Mouse (Mus musculus) spleen, adult 2 months (tissue): Measurements from ENCODE around the gene Erich2. TPM values are rescaled to one million over a fixed set of nuclear protein-coding genes. Genes with fewer than 3 reads are reported as not detected.

Experiments
- DNase-seq, 2 experiments: peaks; one replicate each; pipeline versions ENCODE4 v3.0.0 to v3.0.0-alpha.2; 2012 to 2021; ENCODE audit warnings: low spot score in 2 of 2, low read depth in 1 of 2
- H3K27ac ChIP-seq: fragments of 200-500 bp; 2 replicates; pipeline ENCODE4 v1.5.1; 2012; ENCODE audit warnings: low read length, inconsistent platforms; ENCODE audit not compliant: insufficient read depth
- H3K27me3 ChIP-seq: fragments of 200-500 bp; 2 replicates; pipeline ENCODE4 v1.6.1; 2012; ENCODE audit warnings: mild to moderate bottlenecking, moderate library complexity, low read length, inconsistent platforms; ENCODE audit not compliant: control insufficient read depth, insufficient read depth
- H3K36me3 ChIP-seq: fragments of 200-500 bp; 2 replicates; pipeline ENCODE4 v1.6.1; 2012; ENCODE audit warnings: mild to moderate bottlenecking, low read length, inconsistent platforms; ENCODE audit not compliant: control insufficient read depth, insufficient read depth
- H3K4me1 ChIP-seq: fragments of 200-500 bp; 2 replicates; pipeline ENCODE4 v1.6.1; 2011; ENCODE audit warnings: inconsistent platforms; ENCODE audit not compliant: control insufficient read depth, insufficient read depth, insufficient read length
- H3K4me3 ChIP-seq: fragments of 200-500 bp; 2 replicates; pipeline ENCODE4 v1.5.1; 2011; ENCODE audit warnings: mild to moderate bottlenecking, inconsistent platforms; ENCODE audit not compliant: insufficient read depth, insufficient read length; ENCODE audit errors: extremely low read depth
- CTCF ChIP-seq: fragments of 200-500 bp; IDR thresholded peaks from 2 replicates; pipeline ENCODE4 v1.5.1; 2011; ENCODE audit warnings: mild to moderate bottlenecking, inconsistent platforms; ENCODE audit not compliant: insufficient read depth, insufficient read length, insufficient replicate concordance; ENCODE audit errors: extremely low read depth
- POLR2A ChIP-seq: fragments of 200-500 bp; IDR thresholded peaks from 2 replicates; pipeline ENCODE4 v1.6.1; 2011; ENCODE audit warnings: low read depth, low read length, inconsistent platforms
- WGBS: fragments of 180-500 bp; shearing (Covaris S2); methylation state at CpG from one replicate; pipeline ENCODE4 v1.1.7; 2018; 5-methylcytosine and 5-hydroxymethylcytosine counted together
- polyA plus RNA-seq: library from polyadenylated mRNA; depleted of rRNA; stranded (reverse); fragments of >200 nt; gene quantifications from 2 replicates; pipeline ENCODE4 v1.2.3, GENCODE M21; 2012; rRNA removed

The Erich2 gene
- polyA plus RNA-seq, 1 experiment: 0.13 TPM

DNA sequence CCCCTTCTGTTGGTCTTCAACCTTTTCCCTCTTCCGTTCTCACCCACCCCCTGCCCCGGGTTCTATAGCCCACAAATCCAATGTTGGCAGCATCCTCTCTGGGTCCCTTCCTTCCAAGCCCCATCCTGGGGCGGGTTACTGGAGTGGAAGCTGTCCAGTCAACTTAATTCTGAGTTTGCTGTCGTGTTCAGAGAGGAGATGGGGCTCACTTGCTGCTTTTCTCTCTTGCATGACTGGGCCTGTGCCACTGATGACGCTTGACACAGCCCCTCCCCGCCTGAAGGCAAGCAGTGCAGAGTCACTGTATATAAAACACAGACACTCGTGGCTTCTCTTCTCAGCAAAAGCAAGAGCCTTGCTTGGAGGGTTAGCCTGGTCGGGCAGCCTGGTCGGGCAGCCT lies 63.6 kb downstream of the Erich2 start:
- Histone ChIP-seq H3K36me3 (no peaks in the 10 kb centered on the region), H3K27ac (no peak overlapping the region), H3K4me1 (peaks cover 3% of the 10 kb centered on the region; the same call in 1 of the 2 replicates), H3K27me3 (peaks cover 10% of the 10 kb centered on the region; the same call in 1 of the 2 replicates), H3K4me3 (no peak overlapping the region)
- WGBS: 54% methylated on average over 9 of the region's 9 CpGs
- TF ChIP-seq POLR2A: no peak
- TF ChIP-seq CTCF: no peak
- no peak for DNase-seq

DNA sequence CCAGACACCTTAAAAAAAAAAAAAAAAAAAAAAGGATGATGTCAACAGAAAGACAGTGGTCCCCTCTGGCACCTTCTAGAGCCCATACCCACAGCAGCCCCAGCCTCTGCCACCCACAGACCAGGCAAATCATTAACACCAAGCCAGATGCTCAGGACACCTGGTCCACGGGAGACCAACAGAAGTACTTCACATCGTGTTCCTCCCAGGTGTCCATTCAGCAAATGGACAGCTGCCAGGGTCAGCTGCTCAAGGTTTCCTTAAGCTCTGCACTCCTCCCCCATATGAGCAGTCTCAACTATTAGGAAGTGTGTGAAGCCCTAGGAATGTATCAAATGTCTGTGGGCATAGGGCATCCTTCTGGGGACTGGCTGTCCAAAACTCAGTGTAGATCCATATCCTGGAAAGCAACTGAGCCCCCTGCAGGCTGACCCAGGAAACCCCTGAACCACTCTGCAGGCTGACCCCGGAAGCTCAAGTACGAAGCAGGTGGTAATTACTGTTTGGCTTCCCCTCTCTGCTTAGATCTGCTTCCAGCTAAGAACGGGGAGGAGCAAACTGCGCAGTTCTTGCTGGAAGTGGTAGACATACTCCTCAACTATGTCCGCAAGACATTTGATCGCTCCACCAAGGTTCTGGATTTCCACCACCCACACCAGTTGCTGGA lies 65.1 kb downstream of the Erich2 start:
- TF ChIP-seq POLR2A (no peak), CTCF (no peak)
- peaks cover 3% of the 10 kb centered on the region; the same call in 1 of the 2 replicates for H3K27me3 ChIP-seq
- DNase-seq: no peak
- 75% methylated on average over 8 of the region's 8 CpGs for WGBS
- H3K27ac ChIP-seq: no peak overlapping the region
- no peaks in the 10 kb centered on the region for H3K4me1 ChIP-seq
- no peak overlapping the region for H3K4me3 ChIP-seq
- no peaks in the 10 kb centered on the region for H3K36me3 ChIP-seq

DNA sequence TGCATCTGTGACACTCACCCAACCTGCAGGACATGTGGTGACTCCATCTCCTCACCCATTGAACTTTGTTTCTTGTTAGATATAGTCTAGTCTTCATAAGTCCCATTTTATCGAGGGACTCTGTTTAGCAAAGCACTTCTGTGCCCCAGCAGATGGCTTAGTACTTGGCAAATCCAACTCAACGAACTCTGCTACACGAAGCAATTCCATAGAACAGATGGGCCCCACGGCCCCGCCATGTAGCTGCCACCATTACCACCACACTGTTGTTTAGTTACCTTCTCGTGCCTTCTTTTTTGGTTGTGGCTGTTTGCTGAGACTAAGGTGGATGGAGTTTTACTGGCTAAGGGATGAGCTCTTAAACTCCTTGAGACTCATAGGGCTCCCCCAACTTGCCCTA lies 79.6 kb downstream of the Erich2 start:
- WGBS: 87% methylated on average over 6 of the region's 6 CpGs
- H3K27ac ChIP-seq: no peak overlapping the region
- H3K4me3 ChIP-seq: no peak overlapping the region
- TF ChIP-seq POLR2A: no peak
- H3K4me1 ChIP-seq: no peaks in the 10 kb centered on the region
- H3K36me3 ChIP-seq: no peaks in the 10 kb centered on the region
- no peak for DNase-seq
- no peaks in the 10 kb centered on the region for H3K27me3 ChIP-seq

Other genes with a start within 250 kb of the Erich2 start
- 0.05 TPM in 1 of 2 replicates, not detected in the other for gene Sp5, start 33.9 kb upstream of the Erich2 start, polyA plus RNA-seq
- gene Gad1, start 44.3 kb downstream of the Erich2 start, polyA plus RNA-seq: 4.4 and 7.2 TPM in 2 replicates
- gene Gorasp2, start 152.8 kb downstream of the Erich2 start, polyA plus RNA-seq: 59.2 and 67.3 TPM in 2 replicates
- gene Gm26558, start 153.3 kb downstream of the Erich2 start, polyA plus RNA-seq: 0.19 and 0.68 TPM in 2 replicates